Mouse (Mus musculus): ENCODE results near the gene Bach2. TPM values are rescaled to one million over a fixed set of nuclear protein-coding genes. Genes with fewer than 3 reads are reported as not detected.

Bach2 gene
- total RNA-seq, 2 experiments from 2014 or later: 21.4 to 29.7 TPM

DNA sequence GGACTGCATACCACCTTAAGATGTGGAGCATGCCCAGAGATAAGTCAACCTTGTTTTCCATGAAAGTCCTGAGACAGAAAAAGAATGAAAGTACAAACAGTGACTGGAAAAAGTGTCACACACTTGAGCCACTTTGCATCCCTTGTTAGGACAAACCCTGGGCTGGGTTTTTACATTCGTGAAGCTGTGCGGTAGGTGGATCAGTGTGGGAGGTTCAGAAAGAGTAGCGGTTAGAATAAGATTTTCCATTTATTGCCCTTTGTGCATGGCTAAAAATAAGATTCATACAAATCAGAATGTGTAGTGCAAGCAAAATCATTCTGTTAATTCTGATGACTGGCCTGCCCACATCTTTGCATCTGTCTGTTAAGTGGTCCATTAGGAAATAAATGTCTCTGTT is 187.0 kb downstream of the Bach2 start:
- DNase-seq (ENCODE audit: extremely low spot score in 1 of 2, low spot score in 2 of 2): no peak
- intact Hi-C loops (cut with DNase I): no loop called here

DNA sequence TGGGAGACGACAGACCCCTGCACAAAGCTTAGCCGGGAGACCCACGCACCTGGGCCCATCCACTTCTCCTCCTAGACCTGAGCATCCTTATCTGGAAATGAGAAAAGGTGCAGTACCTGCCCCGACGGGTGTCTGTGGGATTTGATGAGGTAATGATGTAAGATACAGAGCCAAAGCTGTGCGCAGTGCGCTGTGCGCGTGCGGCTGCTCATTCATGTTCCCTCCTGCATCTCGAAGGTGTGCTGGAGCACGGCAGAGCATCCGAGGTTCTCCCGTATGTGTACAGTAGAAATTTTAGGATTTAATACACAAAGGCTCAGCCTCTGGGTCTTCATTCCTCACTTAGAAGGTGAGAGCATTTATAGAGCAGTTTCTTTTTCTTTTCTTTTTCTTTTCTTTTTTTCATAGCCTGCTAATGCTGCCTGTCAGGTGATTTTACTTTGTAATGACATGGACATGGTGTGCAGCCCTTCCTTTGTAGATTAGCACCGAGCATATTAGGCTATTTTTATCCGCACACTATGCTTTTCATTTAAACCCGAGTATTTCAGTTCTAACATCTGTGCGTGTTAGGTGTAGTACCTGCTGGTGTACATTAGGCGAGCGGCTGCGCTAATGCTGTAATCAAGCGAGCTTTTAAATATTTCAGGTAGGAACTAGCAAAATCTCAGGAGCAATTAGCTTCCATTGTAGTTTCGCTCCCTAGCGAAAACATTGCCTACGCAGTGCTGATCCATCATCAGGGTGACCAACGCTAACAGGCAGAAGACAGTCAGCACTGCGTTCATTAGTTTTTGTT is 188.4 kb downstream of the Bach2 start:
- DNase-seq (ENCODE audit: extremely low spot score in 1 of 2, low spot score in 2 of 2): no peak
- intact Hi-C loops (cut with DNase I): no loop called here

DNA sequence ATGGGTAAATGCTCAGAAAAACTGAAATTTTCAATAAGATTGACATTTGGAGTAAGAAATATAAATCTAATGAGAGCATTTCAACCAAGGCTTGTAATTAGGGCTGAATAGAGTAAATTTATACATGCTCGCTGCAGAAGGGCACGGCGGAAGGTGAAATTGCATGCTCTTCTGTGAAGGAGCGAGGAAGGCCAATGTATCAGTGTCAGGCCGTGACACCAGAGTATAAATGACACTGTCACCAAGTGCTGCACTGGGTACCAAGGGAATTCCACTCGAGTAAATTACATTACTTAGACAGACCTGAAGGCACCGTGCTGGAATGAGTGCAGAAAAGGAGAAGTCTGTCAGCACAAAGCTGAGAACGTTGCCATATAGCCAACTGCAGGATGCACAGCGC is 190.1 kb downstream of the Bach2 start:
- DNase-seq (ENCODE audit: extremely low spot score in 1 of 2, low spot score in 2 of 2): no peak
- intact Hi-C loops (cut with DNase I): no loop called here

DNA sequence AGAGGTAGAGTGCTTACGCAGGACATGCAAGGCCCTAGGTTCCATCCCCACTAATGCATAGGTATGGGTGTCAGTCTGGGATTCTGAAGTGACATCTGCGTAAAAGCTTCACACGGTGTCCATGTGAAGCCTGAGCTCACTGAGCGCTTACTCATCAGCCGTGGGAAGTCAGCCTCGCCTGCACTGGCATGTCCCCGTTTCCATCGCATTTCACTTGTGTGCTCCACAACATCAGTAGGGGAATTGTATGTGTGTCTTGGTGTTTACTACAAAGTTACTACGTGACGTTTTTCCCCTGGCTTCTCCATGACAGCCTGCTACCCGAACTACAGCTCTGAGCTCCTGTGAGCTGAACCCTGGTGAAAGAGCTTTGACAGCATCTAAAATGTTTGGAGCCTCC is 191.5 kb downstream of the Bach2 start:
- intact Hi-C loops (cut with DNase I): no loop called here
- DNase-seq (ENCODE audit: extremely low spot score in 1 of 2, low spot score in 2 of 2): no peak

DNA sequence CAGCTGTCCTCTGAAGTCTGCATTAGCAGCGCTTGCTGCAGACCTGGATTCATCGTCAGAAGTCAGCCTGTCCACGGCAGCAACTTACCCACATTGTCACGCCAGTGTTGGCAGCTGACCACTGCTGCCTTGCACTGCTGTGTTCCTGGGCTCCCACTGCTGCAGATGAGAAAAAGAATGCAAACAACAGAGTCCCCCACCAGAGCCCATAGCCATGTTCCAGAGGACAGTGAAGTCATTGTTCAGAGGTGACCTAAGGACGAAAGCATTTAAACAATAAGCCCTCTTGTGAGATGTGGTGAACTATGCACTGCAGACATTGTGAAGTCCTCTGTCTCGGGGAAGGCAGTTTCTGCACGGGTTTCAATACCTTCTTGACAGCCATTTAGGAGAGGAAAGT is 192.4 kb downstream of the Bach2 start:
- DNase-seq (ENCODE audit: extremely low spot score in 1 of 2, low spot score in 2 of 2): peak in 1 of 2 experiments; percentile 35
- intact Hi-C loops (cut with DNase I): no loop called here

DNA sequence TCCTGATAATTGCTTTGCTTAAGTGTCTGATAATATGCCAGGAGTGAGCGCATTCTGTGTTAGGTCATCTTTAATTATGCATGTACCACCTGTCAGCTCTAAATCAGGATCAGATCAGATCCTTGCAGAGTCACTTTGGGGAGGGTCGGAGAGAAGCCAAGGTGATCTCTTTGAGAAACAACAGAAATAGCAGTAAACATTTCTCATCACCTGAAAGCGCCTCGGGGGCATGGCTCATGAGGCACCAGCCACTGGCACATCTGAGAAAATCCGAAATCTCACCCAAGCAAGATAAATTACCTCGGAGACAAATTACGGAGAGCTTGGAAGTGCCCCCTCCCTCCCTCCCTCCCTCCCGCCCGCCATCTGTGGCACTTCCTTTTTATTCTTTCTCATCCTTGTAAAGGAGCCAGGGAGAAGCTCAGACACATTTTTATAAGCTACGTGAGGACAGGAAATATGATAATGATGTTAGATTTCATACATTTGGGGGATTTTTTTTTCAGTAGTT is 193.7 kb downstream of the Bach2 start:
- intact Hi-C loops (cut with DNase I): no loop called here
- peak in 1 of 2 experiments; percentile 36 for DNase-seq (ENCODE audit: extremely low spot score in 1 of 2, low spot score in 2 of 2)

DNA sequence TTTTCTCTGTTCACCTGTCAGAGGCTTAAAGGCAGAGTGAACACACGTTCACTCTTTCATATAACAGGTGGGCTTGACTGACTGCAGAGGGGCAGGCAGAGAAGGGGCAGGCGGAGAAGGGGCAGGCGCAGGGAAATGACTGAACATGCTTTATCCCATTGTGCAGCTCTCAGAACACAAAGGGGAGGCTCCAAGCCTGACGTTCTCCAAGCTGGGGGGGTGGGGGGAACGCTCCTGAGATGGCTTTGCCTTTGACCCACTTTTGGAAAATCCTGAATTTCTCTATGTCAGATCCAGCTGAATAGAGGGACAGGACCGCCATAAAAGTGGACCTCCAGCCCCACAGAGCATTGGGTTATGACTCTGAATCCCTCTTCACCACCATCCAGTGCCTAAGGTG is 194.3 kb downstream of the Bach2 start:
- DNase-seq (ENCODE audit: extremely low spot score in 1 of 2, low spot score in 2 of 2): no peak

DNA sequence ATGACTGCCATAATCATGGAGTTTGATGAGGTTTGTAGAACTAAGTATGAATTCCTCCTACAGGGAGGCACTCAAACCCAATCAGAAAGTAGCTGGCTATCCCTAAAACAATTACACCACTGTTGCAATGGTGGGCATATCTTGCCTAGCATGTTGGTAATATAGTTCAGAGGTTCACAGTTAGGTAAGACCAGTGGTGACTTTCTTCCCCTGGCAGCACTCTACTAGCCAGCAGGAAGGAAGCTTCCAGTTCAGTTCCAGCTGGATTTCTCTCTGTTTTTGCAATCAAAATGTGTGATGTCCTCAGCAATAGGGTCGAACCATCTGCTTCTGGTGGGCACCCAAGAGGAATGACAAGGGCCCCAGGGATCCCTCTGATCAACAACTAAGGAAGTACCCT is 196.0 kb downstream of the Bach2 start:
- intact Hi-C loops (cut with DNase I): no loop called here
- DNase-seq (ENCODE audit: extremely low spot score in 1 of 2, low spot score in 2 of 2): no peak

More for the DNA sequence above, 194.3 kb downstream of the Bach2 start:
- intact Hi-C loops (cut with DNase I): no loop called here

DNA sequence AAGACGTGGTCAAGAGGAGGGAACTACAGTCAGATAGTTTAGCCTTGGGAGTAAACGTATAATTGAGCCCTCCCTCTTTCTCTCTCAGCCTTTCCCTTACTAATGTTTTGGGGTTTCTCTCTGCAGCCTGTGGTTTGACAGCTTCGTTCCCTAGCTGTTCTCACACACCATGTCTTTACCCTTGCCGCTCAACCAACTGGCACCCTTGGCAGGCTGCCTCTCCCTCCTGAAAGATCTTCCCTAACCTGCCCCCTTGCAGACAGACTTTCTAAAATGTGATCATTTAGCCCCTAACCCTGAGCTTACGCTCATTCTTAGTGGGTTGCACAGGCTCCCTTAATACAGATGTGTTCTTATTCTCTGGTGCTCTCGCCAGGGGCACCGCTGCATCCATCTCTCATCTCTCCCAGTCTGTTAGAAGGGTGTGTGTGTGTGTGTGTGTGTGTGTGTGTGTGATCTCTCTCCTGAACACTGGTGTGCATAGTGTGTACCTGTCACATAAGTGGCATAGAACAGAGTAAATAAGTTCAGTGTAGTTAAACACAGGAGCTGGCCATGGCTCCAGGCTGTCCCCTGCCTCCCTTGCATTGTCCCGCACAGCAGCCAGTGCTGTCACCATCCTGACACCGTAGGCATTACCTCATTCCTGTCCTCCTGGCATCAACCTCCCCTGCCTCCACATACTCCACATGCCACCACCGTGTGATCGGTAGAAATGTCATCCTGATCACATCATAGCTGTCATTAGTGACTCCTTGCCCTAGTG is 201.6 kb downstream of the Bach2 start:
- DNase-seq (ENCODE audit: extremely low spot score in 1 of 2, low spot score in 2 of 2): no peak
- intact Hi-C loops (cut with DNase I): no loop called here

DNA sequence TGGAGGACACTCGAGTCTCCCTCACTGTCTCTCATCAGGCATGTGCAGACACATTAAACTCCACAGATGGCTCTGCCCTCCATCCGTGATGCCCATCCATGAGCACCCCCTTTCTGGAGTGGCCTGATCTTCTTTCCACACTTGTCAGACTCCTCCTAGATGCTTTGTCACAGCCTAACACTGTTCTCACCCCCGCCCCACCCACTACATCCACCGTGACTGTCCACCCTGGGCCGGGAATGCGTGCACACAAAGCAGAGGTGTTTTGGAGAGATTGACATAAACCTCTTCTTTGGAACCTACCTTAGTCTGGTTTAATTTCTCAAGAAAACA is 202.1 kb downstream of the Bach2 start:
- DNase-seq (ENCODE audit: extremely low spot score in 1 of 2, low spot score in 2 of 2): no peak
- intact Hi-C loops (cut with DNase I): no loop called here

DNA sequence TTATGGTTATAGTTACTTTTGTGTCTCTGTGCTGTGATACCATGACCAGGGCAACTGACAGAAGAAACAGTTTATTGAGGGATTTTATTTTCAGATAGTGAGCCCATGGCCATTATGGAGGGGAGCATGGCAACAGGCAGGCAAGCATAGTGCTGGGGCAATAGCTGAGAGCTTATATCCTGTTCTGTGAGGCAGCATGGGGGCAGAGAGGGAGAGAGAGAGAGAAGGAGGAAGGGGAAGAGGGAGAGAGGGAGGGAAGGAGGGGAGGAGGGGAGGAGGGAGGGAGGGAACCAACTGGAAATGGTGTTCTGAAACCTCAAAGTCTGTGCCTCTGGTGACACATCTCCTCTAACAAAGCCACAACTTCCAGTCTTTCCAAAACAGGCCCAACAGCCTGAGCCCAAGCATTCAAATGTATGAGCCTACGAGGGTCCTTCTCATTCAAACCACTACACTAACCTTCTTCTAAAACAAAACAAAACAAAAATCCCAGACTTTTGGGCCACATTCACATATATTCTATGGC is 206.1 kb downstream of the Bach2 start:
- DNase-seq (ENCODE audit: extremely low spot score in 1 of 2, low spot score in 2 of 2): no peak
- intact Hi-C loops (cut with DNase I): no loop called here

DNA sequence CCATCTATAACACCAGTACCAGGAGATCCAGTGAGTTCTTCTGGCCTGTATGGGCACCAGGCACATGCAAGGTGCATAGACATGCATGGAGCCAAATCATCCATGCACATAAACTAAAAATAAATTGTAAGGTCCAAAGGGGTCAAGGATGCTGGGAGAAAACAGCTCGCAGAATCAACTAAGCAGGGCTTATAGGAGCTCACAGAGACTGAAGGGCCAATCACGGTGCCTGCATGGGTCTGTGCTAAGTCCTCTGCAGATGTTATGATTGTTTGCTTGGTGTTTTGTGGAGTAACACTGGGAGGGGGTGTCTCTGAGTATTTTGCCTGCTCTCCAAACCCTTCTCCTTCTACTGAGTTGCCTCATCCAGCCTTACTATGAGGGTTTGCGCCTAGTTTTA is 209.2 kb downstream of the Bach2 start:
- DNase-seq (ENCODE audit: extremely low spot score in 1 of 2, low spot score in 2 of 2): no peak
- intact Hi-C loops (cut with DNase I): no loop called here

DNA sequence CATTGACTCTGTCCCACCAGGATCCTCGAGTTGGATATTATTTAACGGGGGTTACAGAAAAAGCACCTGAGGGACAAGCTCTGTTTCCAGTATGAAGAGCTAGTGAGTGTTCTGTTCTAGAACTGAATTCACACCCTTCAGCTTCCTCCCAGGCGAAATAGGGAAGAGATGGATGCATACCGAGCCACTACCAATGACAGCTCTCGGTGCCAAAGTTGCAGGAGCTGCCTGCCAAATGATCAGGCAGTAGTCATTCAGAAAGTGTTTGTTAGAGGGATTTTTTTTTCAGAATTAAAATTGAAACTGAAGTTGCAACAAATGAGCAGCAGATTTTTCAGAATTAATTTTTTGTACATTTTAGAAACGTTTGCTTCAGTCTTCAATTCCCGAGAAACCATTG is 223.4 kb downstream of the Bach2 start:
- no peak for DNase-seq (ENCODE audit: extremely low spot score in 1 of 2, low spot score in 2 of 2)
- intact Hi-C loops (cut with DNase I): no loop called here

DNA sequence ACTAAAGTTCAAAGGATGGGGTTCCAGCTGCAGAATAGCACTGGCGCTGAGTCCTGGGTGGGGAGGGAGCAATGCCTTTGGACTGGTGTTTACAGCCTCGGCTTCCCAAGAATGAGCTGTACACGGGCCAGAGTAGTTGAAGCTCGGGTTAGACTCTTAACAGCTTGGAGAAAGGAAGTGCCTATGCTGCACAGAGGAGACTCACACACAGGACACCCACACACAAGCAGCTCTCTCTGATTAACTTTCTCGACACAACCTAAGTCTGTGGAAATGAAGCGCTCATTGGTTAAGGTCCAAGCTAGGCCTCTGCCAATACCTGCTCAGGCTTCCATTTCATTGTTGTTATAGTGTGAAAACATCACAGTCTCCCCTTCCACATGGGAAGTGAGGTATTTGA is 224.5 kb downstream of the Bach2 start:
- DNase-seq (ENCODE audit: extremely low spot score in 1 of 2, low spot score in 2 of 2): no peak
- intact Hi-C loops (cut with DNase I): no loop called here

DNA sequence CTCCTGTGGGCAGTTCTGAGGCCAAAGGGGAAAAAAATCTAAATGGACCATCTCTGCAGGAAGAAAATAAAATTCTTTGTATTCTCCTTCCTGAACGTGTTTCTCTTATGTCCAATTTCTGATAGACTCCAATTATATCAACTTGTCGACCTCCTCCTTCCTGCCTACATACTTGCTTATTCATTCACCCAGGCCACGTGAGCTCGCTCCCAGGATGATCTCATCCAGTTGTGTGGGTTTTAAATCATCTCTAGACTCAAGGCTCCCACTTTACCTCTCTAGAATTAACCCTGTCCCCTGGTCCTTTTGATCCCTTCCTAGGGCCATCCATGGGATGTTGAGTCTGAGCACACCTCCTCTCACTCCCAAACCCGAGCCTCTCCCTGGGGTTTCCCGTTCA is 225.9 kb downstream of the Bach2 start:
- intact Hi-C loops (cut with DNase I): no loop called here
- no peak for DNase-seq (ENCODE audit: extremely low spot score in 1 of 2, low spot score in 2 of 2)

DNA sequence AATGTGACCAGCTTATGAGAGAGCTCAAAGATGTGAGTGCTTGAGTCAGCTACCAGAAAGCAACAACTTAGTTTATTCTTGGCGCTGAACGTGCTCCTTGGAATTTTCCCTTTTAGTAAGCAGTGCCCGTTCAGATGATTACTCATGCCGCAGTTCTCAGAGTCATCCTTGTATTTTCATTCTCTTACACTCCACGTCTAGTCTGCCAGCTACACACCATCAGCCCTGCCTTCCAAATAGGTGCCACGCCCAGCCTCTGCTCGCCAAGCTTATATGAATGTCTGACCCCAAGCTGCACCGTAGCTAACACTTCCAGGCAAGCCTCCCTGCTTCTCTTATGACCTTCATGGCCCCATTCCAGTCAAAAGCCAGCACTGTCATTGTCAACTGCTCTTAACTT is 227.4 kb downstream of the Bach2 start:
- intact Hi-C loops (cut with DNase I): no loop called here

DNA sequence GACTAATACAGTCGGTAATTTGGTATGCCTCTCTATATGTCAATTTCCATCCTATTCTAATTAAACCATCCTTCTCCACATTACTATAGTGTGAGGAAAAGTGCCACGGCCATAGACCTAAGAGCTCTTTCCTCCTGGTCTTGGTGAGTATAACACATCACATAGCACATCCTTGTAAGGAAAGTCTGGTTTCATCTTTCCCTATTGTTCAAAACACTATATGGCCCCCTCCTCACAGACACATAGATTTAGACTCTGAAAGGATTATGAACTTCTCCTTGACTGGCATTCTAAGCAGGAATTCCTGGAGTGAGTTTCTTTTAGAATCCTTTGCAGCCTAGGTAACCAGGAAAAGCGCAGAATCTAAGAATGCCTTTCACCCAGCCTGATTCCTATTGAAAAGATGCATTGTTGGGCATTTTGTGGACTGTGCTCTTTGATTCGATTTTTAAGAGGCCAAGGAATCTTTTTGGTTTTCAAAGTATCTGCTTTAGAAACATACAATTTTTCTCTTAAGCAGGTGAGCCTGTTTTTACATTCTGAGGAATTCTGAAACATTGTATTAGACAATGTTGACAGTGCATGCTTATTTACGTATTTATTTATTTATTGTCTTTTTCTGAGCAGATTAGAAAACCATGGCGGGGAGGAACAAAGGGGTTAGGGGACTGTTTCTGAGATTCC is 239.5 kb downstream of the Bach2 start:
- intact Hi-C loops (cut with DNase I): no loop called here
- DNase-seq (ENCODE audit: extremely low spot score in 1 of 2, low spot score in 2 of 2): no peak

More for the DNA sequence above, 227.4 kb downstream of the Bach2 start:
- no peak for DNase-seq (ENCODE audit: extremely low spot score in 1 of 2, low spot score in 2 of 2)

DNA sequence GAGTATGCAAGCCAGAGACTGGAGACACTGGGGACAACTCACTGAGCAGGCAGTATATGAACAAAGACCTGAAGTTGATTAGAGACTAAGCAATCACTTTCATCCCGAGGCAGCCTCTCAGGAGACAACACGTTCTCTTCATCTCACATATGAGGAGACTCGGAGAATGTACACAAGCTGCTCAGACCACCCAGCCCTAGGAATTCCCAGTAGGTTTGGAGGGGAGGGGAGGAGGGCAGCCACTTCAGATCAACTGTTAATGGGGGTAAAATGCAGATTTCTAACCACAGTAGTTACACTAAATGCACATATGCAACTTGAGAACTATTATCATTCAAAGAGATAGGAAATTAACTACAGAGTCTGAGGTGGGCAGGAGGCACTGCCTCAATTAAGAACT is 240.6 kb downstream of the Bach2 start:
- no peak for DNase-seq (ENCODE audit: extremely low spot score in 1 of 2, low spot score in 2 of 2)
- intact Hi-C loops (cut with DNase I): no loop called here

DNA sequence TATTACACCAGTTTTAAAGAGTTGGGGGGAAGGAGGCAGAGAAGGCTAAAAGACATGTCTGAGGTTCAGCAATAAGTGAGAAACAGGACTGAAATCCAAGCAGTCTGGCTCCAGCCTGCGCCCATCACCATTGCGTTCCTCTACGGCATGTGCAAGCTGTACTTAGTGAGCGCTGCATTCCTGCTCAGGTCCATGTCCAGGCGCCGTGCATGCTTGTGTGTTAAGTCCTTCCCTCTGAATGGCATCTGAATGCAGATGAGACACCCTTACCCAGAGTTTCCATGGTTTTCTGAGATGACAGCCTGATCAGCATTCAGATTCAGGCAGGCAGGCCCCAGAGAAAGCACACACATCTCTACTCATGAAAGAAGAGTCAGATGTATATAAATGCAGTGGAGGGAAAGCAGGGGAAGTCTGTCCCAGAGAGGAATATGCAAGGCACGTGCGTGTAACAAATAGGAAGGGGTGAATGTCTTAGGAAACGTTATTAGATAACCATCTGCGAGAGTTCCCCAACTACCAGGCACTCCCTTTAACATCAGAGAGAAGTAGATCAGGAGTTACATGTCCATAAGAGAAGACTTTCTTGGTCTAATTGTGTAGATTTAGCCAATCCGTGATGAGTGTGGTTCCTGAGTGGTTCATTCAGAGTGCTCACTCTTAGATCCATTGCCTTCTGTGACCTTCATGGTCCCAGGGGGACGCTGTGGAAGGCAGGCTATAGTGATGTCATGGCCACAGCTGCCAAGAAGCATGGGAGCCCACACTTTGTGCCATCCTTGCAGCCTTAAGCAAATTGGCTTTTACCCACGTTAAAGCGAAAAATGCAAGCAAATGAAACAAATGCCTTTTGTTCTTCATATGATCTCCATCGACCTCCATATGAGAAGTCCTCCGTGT is 241.4 kb downstream of the Bach2 start:
- no peak for DNase-seq (ENCODE audit: extremely low spot score in 1 of 2, low spot score in 2 of 2)
- intact Hi-C loops (cut with DNase I): no loop called here

Measured in left cerebral cortex, postnatal 10 days (tissue).